Mouse (Mus musculus) adrenal gland (tissue): Measurements from ENCODE around the gene Ppa2.

Experiments used
- intact Hi-C: fragments of 180-260 bp; cut with DNase I; formaldehyde crosslinking; loops from one replicate; pipeline ENCODE4 v1.15.1; 2025

Ppa2 gene

GRCm38 (mm10) chr3:133384164-133384708, 74.3 kb downstream of the Ppa2 start:
- intact Hi-C loops = no loop called here

- intact Hi-C loops = no loop called here
Observed at GRCm38 (mm10) chr3:133387283-133387682, 77.4 kb downstream of the Ppa2 start.

DNA sequence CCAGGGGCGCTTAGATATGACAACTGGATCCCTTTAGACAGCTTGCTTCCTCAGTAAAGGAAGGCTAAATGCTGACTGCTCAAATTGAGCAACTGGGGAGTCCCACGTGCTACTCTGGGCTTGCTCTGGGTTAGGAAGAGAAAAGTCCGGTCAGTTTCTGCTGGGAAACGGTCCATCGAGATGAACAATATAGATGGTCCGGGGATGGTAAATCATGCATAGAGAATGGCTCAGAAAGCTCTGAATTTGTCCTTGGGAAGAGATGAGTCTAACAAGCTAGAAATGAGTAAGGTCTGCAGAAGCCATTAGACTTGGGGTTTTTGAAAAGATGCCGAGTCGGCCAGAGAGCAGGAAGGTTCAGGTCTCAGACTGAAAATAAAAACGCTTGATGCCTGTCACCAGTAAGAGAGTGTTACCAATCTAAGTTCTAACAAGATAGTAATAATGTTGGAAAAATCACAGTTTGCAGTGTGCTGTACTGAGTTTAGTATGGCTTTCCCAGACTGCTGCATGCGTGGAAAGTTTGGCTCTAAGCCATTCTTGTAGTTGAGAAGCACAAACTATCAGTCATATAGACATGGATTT, 80.0 kb downstream of the Ppa2 start:
- intact Hi-C loops = no loop called here

DNA sequence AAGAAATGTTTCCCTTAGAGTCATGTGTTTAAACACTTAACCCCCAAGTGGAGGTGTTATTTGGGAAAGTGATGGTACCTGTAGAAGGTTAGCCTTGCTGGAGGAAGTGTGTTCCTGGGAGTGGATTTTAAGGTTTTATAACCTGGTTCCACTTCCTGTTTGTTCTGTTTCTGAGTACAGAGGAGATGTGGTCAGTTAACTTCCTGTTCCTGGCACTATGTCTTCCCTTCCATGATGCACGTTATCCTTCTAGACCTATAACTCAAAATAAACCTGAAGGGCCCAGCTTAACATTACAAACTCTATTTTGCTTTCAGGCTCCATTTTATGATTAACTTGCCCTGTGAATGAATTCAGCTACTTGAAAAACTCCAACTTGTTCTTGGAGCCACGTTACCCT, 84.6 kb downstream of the Ppa2 start:
- intact Hi-C loops = no loop called here

- intact Hi-C loops = no loop called here
Observed at GRCm38 (mm10) chr3:133403849-133404248, 93.9 kb downstream of the Ppa2 start.

DNA sequence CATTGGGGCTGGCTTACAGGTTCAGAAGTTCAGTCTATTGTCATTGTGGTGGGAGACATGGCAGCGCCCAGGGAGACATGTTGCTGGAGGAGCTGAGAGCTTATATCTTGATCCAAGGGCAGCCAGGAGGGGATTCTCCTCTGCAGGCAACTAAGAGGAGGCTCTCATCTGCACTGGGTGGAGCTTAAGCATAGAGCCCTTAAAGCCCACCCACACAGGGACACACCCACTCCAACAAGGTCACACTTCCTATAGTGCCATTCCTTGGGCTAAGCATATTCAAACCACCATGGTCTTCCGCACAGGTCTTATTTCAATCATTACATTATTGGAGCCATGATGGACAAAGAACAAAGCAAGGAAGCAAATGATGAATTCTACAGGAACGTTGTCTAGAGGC, 95.7 kb downstream of the Ppa2 start:
- intact Hi-C loops = no loop called here

DNA sequence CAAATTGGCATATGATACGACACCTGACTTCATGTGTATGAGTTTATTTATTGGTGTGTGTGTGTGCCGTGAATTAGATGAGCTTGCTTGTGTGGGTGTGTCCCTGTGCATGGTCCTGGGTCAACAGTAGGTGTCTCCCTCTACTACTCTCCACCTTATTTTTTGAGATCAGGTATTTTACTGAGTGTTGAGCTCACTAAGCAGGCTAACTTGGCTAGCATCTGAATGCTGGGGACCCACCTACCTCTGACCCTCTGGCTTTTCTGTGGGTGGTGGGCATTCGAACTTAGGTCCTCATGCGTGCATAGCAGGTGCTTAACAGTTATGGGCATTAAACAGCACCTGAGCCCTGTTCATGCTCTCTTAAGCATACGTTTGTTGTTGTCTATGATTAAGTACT, 96.3 kb downstream of the Ppa2 start:
- intact Hi-C loops = no loop called here

DNA sequence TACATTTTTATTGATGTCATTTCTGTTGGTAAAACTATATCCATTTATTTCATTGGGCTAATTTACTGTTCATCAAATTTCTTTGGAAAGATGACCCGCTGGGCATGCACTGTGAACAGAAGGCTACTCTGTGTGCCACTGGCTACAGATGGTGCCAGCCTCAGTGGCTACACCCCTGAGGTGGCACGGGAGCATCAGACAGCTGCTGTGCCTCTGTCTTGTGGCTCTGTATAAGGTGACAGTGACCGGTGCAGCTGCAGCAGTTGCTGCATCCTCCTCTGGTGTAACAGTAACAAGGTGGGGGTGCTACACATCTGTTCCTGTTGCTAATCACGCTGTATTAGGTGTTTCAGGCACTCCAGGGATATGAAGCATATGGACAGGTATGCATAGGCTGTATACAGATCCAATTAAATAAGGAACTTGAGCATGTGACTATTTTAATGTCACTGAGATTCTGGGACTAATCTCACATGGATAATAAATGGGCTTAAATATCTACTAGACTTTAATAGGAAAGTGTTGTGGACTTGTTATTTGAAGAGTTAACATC, 101.3 kb downstream of the Ppa2 start:
- intact Hi-C loops = no loop called here

DNA sequence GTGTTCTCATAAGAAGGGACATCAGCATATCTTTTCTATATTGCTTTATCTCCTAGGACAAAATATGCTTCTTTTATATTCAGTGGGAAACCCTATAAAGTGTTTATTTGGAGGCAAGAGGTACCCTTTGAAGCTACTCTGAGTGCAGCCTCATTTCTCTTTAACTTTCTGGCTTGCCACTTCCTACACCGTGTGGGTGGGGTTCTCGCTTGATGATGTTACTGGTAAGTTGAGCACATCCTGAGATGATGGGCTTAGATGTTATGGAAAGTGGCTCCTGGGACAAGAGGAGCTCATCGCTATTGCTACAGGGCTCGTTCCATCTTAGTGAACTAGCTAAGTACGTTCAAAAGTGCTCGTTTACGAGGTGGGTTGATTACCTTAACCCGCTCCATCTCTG, 101.9 kb downstream of the Ppa2 start:
- intact Hi-C loops = no loop called here

GRCm38 (mm10) chr3:133414747-133415146, 104.8 kb downstream of the Ppa2 start:
- intact Hi-C loops = no loop called here

- intact Hi-C loops = no loop called here
Observed at GRCm38 (mm10) chr3:133423073-133423472, 113.2 kb downstream of the Ppa2 start.
